Mouse (Mus musculus): Measurements from ENCODE around the gene Rtbdn.

DNA sequence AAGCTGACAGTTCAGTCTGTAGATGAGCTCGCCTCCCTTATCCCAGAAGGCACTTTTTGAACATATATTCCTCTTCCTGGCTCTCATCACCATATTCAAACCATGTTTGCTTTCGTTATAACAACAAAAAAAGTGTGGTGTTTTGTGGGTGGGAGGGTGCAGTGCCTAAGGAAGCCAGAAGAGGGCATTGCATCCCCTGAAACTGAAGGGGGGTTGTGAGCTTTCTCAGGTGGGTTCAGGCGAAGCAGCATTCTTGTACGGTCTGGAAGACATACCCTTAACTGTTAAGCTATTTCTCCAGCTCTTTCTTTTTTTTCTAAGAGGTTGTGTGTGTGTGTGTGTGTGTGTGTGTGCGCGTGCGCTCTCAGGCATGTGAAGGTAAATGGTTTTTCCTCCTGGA lies 28.6 kb downstream of the Rtbdn start:
- TF ChIP-seq POLR2A (IDR thresholded peaks at IDR 0.05; ENCODE audit: borderline replicate concordance, control insufficient read depth, low read depth, low read length) = no peak
- peak; percentile 91 for TF ChIP-seq CTCF (IDR thresholded peaks at IDR 0.05; ENCODE audit: control insufficient read depth, insufficient read depth, low read length)
